Mouse (Mus musculus): ENCODE measurements around the gene St6galnac3. TPM values are rescaled to one million over a fixed set of nuclear protein-coding genes. Genes with fewer than 3 reads are reported as not detected.

Gene St6galnac3
- polyA plus RNA-seq, 1 experiment from 2014 or later = 10.2 TPM

DNA sequence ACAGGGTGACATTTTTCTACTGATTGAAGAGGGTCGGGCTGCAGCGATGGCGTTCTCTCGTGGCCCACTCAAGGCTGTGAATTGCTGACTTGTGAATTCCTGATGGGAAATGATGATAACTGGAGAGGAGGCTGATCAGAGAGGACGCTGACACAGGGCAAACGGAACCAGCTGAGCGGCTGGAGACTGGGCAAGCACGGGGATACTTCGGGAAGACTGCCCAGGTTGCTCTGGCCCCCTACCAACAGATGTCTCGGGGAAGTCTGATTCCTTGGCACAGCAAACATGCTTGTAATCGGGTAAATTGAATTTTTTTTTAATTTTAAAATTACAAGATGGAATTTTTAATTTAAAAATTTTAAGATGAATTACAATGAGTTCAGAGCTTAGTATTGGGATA lies 168.4 kb downstream of the St6galnac3 start:
- Histone ChIP-seq H3K4me3 (replicated peaks) (no peak overlapping the region), H3K27ac (replicated peaks) (no peak overlapping the region), H3K9me3 (replicated peaks) (no peaks in the 10 kb centered on the region), H3K9ac (no peak overlapping the region), H3K27me3 (no peaks in the 10 kb centered on the region), H3K4me2 (no peak overlapping the region), H3K36me3 (replicated peaks) (no peaks in the 10 kb centered on the region), H3K4me1 (replicated peaks) (no peaks in the 10 kb centered on the region)
- WGBS (ENCODE audit: insufficient replicate concordance) = 71% methylated on average over 11 of the region's 11 CpGs
- no peak for ATAC-seq (ENCODE audit: insufficient read depth)

DNA sequence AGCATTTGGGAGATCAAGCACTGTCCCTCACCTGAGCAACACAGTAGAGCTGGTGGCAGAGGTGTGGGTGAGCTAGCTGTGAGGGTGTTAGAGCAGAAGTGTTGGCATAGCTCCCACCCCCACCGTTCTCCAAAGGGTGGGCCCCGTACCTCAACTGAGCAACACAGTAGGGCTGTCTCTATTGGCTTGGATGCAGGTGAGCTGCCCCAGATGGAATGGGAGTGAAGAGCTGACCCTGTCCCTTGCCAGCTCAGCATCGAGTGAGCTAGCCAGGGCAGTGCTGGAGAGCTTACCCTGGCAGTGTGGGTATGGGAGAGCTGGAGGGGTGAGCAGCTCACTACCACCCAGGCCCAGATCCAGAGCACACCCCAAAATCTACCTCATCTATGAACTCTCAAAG lies 171.3 kb downstream of the St6galnac3 start:
- WGBS (ENCODE audit: insufficient replicate concordance) = 66% methylated on average over 3 of the region's 3 CpGs
- Histone ChIP-seq H3K27me3 (no peaks in the 10 kb centered on the region), H3K4me2 (no peak overlapping the region), H3K27ac (replicated peaks) (no peak overlapping the region), H3K9ac (no peak overlapping the region), H3K36me3 (replicated peaks) (no peaks in the 10 kb centered on the region), H3K9me3 (replicated peaks) (no peaks in the 10 kb centered on the region), H3K4me1 (replicated peaks) (no peaks in the 10 kb centered on the region), H3K4me3 (replicated peaks) (no peak overlapping the region)
- ATAC-seq (ENCODE audit: insufficient read depth) = no peak

DNA sequence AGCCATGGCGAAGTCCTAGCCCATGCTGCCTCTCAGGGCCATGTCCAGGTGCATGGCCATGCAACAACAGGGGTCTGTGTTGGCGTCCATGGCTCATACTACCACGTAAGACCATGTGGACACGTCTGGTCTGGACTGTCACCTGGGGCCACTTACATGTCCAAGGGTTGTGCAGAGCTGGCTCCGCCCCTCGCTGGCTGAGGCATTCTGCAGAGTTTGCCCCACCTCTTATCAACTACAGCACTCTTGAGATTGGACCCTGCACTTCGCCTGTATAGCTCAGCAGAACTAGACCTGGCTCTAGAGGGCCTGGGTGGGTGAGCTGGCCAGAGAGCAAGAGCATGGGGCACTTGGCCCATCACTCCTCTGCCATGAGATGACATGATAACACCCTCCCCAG lies 171.7 kb downstream of the St6galnac3 start:
- H3K9ac ChIP-seq = no peak overlapping the region
- no peak overlapping the region for H3K4me3 ChIP-seq (replicated peaks)
- H3K27me3 ChIP-seq = no peaks in the 10 kb centered on the region
- H3K36me3 ChIP-seq (replicated peaks) = no peaks in the 10 kb centered on the region
- no peaks in the 10 kb centered on the region for H3K4me1 ChIP-seq (replicated peaks)
- H3K4me2 ChIP-seq = no peak overlapping the region
- no peak for ATAC-seq (ENCODE audit: insufficient read depth)
- no peak overlapping the region for H3K27ac ChIP-seq (replicated peaks)
- no peaks in the 10 kb centered on the region for H3K9me3 ChIP-seq (replicated peaks)
- WGBS (ENCODE audit: insufficient replicate concordance) = 66% methylated on average over 7 of the region's 7 CpGs

DNA sequence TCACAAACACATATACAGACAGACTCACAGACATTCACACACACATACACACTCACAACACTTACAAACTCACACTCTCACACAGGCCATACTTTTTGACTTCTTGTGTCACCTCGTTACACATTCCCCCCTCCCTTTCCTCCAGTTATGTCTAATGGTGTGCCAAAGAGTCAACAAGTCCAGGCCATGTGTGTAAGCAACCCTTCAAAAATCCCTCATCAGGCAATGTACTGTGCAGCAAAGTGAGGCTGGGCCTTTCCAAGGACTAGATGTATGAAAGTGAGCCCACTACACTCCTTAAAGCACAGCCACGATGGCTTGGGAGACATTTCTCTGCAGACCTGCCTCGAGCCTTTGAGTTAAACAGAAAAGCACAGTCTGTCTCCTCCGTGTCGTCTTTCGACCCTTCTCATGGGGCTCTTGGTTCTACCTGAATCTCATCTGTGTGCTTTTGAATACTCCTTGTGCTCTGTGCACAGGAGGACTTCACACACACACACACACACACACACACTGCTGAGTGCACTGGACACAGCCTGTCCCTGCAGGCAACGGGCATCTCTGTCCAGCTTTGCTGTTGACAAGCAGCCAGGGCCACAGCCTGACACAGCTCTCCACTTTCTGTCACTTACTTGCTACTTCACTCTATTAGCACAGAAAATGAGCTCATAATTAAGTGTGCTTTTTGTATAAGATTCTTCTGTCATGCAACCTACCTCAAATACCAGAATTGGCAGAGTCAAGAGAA lies 177.9 kb downstream of the St6galnac3 start:
- H3K36me3 ChIP-seq (replicated peaks) = no peaks in the 10 kb centered on the region
- no peaks in the 10 kb centered on the region for H3K4me1 ChIP-seq (replicated peaks)
- no peak overlapping the region for H3K4me2 ChIP-seq
- H3K27ac ChIP-seq (replicated peaks) = no peak overlapping the region
- no peaks in the 10 kb centered on the region for H3K9me3 ChIP-seq (replicated peaks)
- no peaks in the 10 kb centered on the region for H3K27me3 ChIP-seq
- no peak for ATAC-seq (ENCODE audit: insufficient read depth)
- H3K9ac ChIP-seq = no peak overlapping the region
- 76% methylated on average over 7 of the region's 7 CpGs for WGBS (ENCODE audit: insufficient replicate concordance)
- H3K4me3 ChIP-seq (replicated peaks) = no peak overlapping the region

DNA sequence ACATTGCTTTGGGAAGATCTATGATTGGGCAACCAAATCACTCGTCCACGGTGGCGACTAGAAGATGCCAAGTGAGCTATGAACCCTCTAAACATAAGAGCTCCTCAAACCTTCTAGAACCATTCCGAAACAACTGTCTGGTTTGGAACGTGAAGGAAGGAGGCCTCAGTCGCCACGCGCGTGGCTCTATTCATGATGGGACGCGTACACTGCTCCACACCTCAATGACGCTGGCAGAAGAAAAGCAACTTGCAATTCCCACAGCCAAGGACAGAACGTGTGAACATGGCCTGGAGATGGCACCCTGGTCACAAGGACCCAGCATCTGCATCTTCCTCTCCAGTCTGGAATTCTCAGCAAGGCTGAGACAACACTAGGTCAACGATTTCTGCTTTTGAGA lies 185.1 kb downstream of the St6galnac3 start:
- H3K9ac ChIP-seq = no peak overlapping the region
- no peaks in the 10 kb centered on the region for H3K9me3 ChIP-seq (replicated peaks)
- WGBS (ENCODE audit: insufficient replicate concordance) = 85% methylated on average over 14 of the region's 14 CpGs
- no peaks in the 10 kb centered on the region; the same call in 1 of the 2 replicates for H3K4me1 ChIP-seq (replicated peaks)
- H3K27me3 ChIP-seq = no peaks in the 10 kb centered on the region
- no peak overlapping the region for H3K4me2 ChIP-seq
- no peak overlapping the region for H3K27ac ChIP-seq (replicated peaks)
- H3K36me3 ChIP-seq (replicated peaks) = no peaks in the 10 kb centered on the region
- H3K4me3 ChIP-seq (replicated peaks) = no peak overlapping the region
- no peak for ATAC-seq (ENCODE audit: insufficient read depth)

DNA sequence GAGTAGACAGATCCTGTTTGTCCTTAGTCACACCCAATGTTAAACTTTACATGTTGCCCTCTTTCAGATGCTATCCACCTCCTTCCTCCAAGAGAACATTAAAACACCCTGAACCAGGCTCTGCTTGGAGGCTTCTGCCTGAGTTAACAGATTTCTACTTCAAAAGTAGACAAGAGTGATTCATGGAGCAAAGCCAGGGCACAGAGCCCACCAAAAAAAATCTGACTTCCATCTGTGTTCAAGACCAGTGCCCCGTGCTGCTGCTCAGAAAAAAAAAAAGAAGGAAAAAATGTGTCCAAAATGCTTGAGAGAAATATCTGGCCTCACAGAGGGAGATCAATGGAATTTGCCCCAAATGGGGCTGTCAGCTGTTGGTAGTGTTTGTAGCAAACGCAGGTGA lies 186.6 kb downstream of the St6galnac3 start:
- Histone ChIP-seq H3K4me2 (no peak overlapping the region), H3K27ac (replicated peaks) (no peak overlapping the region), H3K4me1 (replicated peaks) (no peaks in the 10 kb centered on the region; the same call in 1 of the 2 replicates), H3K27me3 (no peaks in the 10 kb centered on the region), H3K4me3 (replicated peaks) (no peak overlapping the region), H3K9me3 (replicated peaks) (no peaks in the 10 kb centered on the region), H3K36me3 (replicated peaks) (no peaks in the 10 kb centered on the region), H3K9ac (no peak overlapping the region)
- ATAC-seq (ENCODE audit: insufficient read depth) = no peak
- WGBS (ENCODE audit: insufficient replicate concordance) = 65% methylated on average over 2 of the region's 2 CpGs

DNA sequence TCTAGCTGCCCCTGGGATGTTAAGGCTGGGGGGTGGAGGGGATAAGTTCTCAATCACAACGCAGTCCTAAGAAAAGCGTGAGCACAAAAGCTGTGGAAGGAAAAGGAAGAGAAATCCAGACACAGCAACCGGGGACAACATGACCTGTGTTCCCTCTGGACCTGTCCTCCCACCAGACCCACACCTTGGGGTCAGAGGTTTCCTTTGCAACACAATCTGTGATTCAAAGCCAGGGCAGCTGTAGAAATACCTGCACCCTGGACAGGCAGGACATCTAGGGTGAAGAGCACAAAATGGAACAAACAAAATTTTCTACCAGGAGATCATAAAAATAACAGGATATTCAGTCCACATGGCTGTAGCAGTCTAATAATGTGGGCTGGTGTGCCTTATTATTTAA lies 187.5 kb downstream of the St6galnac3 start:
- Histone ChIP-seq H3K36me3 (replicated peaks) (no peaks in the 10 kb centered on the region), H3K4me1 (replicated peaks) (no peaks in the 10 kb centered on the region; the same call in 1 of the 2 replicates), H3K9ac (no peak overlapping the region), H3K27ac (replicated peaks) (no peak overlapping the region), H3K4me2 (no peak overlapping the region), H3K9me3 (replicated peaks) (no peaks in the 10 kb centered on the region), H3K4me3 (replicated peaks) (no peak overlapping the region), H3K27me3 (no peaks in the 10 kb centered on the region)
- 84% methylated on average over 3 of the region's 3 CpGs for WGBS (ENCODE audit: insufficient replicate concordance)
- ATAC-seq (ENCODE audit: insufficient read depth) = peak; percentile 49; the same call in 1 of the 2 replicates

DNA sequence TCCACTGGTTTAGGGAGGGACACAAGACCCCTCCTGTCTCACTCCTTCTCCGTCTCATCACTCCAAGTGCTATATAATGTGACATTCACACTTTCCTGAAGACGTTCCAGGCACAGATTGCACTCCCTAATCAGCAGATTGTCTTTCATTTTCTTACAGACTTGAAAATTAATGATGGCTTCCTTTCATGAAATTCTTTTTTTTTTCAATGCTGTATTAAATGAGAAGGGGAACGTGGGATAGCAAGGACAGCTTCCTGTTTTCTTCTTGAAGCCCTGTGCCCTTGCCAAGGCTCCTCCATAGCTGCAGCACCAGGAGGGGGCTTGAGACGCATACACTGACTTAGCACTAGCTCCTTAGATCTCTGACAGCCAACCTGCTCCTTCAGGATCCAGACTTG lies 188.7 kb downstream of the St6galnac3 start:
- H3K9ac ChIP-seq = no peak overlapping the region
- no peaks in the 10 kb centered on the region for H3K27me3 ChIP-seq
- H3K9me3 ChIP-seq (replicated peaks) = no peaks in the 10 kb centered on the region
- no peak overlapping the region for H3K4me2 ChIP-seq
- H3K4me1 ChIP-seq (replicated peaks) = no peaks in the 10 kb centered on the region; the same call in 1 of the 2 replicates
- no peak overlapping the region for H3K4me3 ChIP-seq (replicated peaks)
- ATAC-seq (ENCODE audit: insufficient read depth) = no peak
- H3K27ac ChIP-seq (replicated peaks) = no peak overlapping the region
- 62% methylated on average over 4 of the region's 4 CpGs for WGBS (ENCODE audit: insufficient replicate concordance)
- no peaks in the 10 kb centered on the region for H3K36me3 ChIP-seq (replicated peaks)

DNA sequence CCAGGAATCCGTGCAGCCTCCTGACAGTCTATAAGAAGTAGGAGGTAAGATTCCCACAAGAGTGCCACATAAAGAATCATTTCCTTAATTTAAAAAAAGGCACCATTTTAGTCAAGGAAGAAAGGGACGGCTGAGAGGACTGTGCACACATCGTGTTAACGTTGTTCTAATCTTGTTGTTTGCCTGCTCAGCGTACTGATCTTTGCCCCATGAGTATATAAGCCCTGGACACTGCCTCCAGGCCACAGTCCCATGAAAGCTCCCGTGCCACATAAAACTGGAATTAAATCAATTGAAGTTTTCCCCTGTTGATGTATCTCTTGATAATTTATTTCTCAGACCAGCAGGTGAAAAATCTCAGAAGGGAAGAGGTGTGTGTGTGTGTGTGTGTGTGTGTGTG lies 195.8 kb downstream of the St6galnac3 start:
- Histone ChIP-seq H3K36me3 (replicated peaks) (no peaks in the 10 kb centered on the region), H3K4me3 (replicated peaks) (no peak overlapping the region), H3K27me3 (no peaks in the 10 kb centered on the region), H3K4me2 (no peak overlapping the region), H3K4me1 (replicated peaks) (no peaks in the 10 kb centered on the region), H3K27ac (replicated peaks) (no peak overlapping the region), H3K9ac (no peak overlapping the region), H3K9me3 (replicated peaks) (no peaks in the 10 kb centered on the region)
- WGBS (ENCODE audit: insufficient replicate concordance) = 77% methylated on average over 6 of the region's 6 CpGs
- ATAC-seq (ENCODE audit: insufficient read depth) = peak; percentile 60; the same call in 1 of the 2 replicates

DNA sequence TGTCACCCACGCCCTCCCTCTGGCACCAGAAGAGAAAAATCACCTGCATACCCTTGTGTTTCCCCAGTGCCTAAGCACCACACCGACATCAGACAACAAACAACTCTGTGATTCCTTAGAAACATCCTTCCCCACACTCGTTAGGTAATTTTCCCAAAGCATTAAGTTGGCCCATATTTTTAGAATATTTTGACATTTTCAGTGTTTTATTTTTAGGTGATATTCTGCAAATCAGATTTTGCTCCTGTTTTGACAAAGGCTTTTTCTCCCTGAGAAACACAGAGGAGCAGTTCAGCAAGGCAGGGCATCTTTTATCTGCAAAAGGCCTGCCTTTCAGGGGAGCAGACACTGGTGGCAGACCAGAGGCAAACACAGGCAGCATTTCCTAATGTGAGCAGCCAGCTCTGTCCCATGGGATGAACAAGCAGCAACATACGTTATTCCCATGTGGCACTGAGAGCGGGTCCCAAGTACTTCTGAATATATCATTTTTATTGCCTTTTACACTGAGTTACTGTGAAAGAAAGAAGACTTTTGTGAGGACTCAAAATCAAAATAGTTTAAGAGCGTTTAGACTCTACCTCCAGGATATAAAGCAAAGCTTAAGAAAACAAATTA lies 199.7 kb downstream of the St6galnac3 start:
- Histone ChIP-seq H3K4me1 (replicated peaks) (no peaks in the 10 kb centered on the region), H3K27me3 (no peaks in the 10 kb centered on the region), H3K4me2 (no peak overlapping the region), H3K9me3 (replicated peaks) (no peaks in the 10 kb centered on the region), H3K27ac (replicated peaks) (no peak overlapping the region), H3K4me3 (replicated peaks) (no peak overlapping the region), H3K9ac (no peak overlapping the region), H3K36me3 (replicated peaks) (no peaks in the 10 kb centered on the region)
- WGBS (ENCODE audit: insufficient replicate concordance) = 80% methylated on average over 6 of the region's 6 CpGs
- no peak for ATAC-seq (ENCODE audit: insufficient read depth)

DNA sequence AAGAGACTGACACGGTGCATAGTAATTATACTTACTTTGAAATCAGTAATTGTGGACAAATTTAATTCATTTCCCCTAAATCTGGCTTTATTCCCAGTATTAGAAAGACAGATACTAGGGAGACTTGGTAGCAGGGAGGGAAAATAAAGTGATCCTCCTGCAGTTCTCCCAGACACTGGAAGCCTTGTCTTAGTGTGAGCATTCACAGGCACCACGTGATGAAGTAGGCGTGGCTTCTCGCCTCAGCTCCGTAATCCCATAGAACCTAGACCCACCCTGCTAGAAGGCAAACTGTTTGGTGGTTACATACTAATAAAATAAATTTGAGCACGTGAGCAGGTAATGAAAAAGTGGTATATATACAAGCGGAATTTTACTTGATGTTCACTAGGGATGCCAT lies 208.1 kb downstream of the St6galnac3 start:
- H3K4me1 ChIP-seq (replicated peaks) = no peaks in the 10 kb centered on the region
- no peaks in the 10 kb centered on the region for H3K27me3 ChIP-seq
- no peak for ATAC-seq (ENCODE audit: insufficient read depth)
- no peak overlapping the region for H3K4me2 ChIP-seq
- no peak overlapping the region for H3K4me3 ChIP-seq (replicated peaks)
- H3K36me3 ChIP-seq (replicated peaks) = no peaks in the 10 kb centered on the region
- no peak overlapping the region for H3K27ac ChIP-seq (replicated peaks)
- WGBS (ENCODE audit: insufficient replicate concordance) = 73% methylated on average over 7 of the region's 7 CpGs
- H3K9me3 ChIP-seq (replicated peaks) = no peaks in the 10 kb centered on the region
- H3K9ac ChIP-seq = no peak overlapping the region

Data from liver, embryonic 15.5 days (tissue).